Mouse (Mus musculus) A20 (cell line): ENCODE data around the gene Trim75.

ENCODE experiments used
- DNase-seq: peaks from one replicate; pipeline ENCODE4 v3.0.0-alpha.2; 2011; ENCODE audit warnings: low read depth, low spot score

The Trim75 gene

GRCm38 (mm10) chr8:64944831-64945230, 42.8 kb downstream of the Trim75 start:
- DNase-seq, result peak; percentile 73

- no peak for DNase-seq
Measured at GRCm38 (mm10) chr8:64942946-64943345, 44.7 kb downstream of the Trim75 start.

- peak; percentile 77 for DNase-seq
Measured at GRCm38 (mm10) chr8:64941495-64941894, 46.1 kb downstream of the Trim75 start.

GRCm38 (mm10) chr8:64941019-64941418, 46.6 kb downstream of the Trim75 start:
- DNase-seq, result no peak

GRCm38 (mm10) chr8:64934997-64935396, 52.6 kb downstream of the Trim75 start:
- DNase-seq, result no peak
